Mouse (Mus musculus) v-Abl transformed pro-B cells (cell line): ENCODE data around the gene Gm43720.

Source experiments
- in situ Hi-C, 2 experiments: fragments of 400-800 bp; cut with MboI; formaldehyde crosslinking; loops; one replicate each; pipeline ENCODE4 v1.15.1; 2025; ENCODE audit not compliant: unreplicated experiment in 2 of 2

Gene Gm43720

GRCm38 (mm10) chr5:138223287-138223686 is 56.5 kb downstream of the Gm43720 start:
- in situ Hi-C loops, result loop anchor here (5.0 to 25.0 kb wide), 7 partner anchors 222 to 414 kb away; partner anchors contain the start of genes Azgp1 (in 1 of the 2) and Zfp157 (in 1 of the 2)

GRCm38 (mm10) chr5:138222111-138222510 is 57.6 kb downstream of the Gm43720 start:
- in situ Hi-C loops, result loop anchor here (5.0 to 25.0 kb wide), 7 partner anchors 223 to 415 kb away; partner anchors contain the start of genes Azgp1 (in 1 of the 2) and Zfp157 (in 1 of the 2)

GRCm38 (mm10) chr5:138219864-138220263 is 59.9 kb downstream of the Gm43720 start:
- in situ Hi-C loops, result loop anchor here (5.0 to 25.0 kb wide), 7 partner anchors 225 to 417 kb away; partner anchors contain the start of genes Azgp1 (in 1 of the 2) and Zfp157 (in 1 of the 2)

- in situ Hi-C loops, result loop anchor here (25.0 kb wide), 2 partner anchors 229 to 421 kb away; partner anchors contain the start of gene Azgp1 (in 1 of the 2)
Measured at GRCm38 (mm10) chr5:138216632-138217031, 63.1 kb downstream of the Gm43720 start.
